Mouse (Mus musculus): ENCODE data around the gene Fgfr2. TPM values are rescaled to one million over a fixed set of nuclear protein-coding genes. Genes with fewer than 3 reads are reported as not detected.

Fgfr2 gene
- polyA plus RNA-seq, 1 experiment from 2014 or later = 92.0 TPM

DNA sequence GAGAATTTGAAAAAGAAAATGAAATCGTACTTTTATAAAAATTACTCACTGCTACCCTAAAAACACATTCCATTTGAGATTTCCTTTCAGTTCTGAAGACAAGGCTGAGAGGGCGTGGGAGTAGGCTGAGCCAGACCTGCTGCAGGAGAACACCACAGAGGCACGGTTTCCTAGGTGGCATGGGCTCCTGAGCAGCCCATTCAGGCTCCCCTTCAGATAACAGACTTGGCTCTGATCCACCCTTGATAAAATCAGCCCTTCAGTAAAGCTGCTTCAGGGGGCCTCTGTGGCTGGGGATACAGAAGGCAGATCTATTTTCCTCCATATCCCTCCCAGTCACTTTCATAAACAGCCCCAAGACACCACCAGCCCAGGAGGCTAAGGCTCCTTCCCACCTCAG lies 786.4 kb downstream of the Fgfr2 start:
- no peaks in the 10 kb centered on the region for H3K36me3 ChIP-seq (ENCODE audit: control insufficient read depth, insufficient read depth, low read length)
- ATAC-seq (ENCODE audit: low FRiP score) = no peak
- WGBS = 68% methylated on average over 3 of the region's 3 CpGs
- no peak overlapping the region for H3K4me3 ChIP-seq (ENCODE audit: low read depth, low read length)
- H3K9me3 ChIP-seq (ENCODE audit: control insufficient read depth, low read length) = no peaks in the 10 kb centered on the region
- no peaks in the 10 kb centered on the region for H3K27me3 ChIP-seq (ENCODE audit: control insufficient read depth, insufficient read depth, low read length)
- H3K27ac ChIP-seq (ENCODE audit: low read depth, low read length) = no peak overlapping the region
- peaks cover 7% of the 10 kb centered on the region for H3K4me1 ChIP-seq (ENCODE audit: control insufficient read depth, insufficient read depth, low read length)
- no peak for DNase-seq (ENCODE audit: low spot score, missing footprints)
- no peak overlapping the region for H3K4me2 ChIP-seq
- H3K9ac ChIP-seq (ENCODE audit: low read length) = no peak overlapping the region

- Histone ChIP-seq H3K9me3 (ENCODE audit: control insufficient read depth, low read length) (no peaks in the 10 kb centered on the region), H3K27me3 (ENCODE audit: control insufficient read depth, insufficient read depth, low read length) (no peaks in the 10 kb centered on the region)
Measured at GRCm38 (mm10) chr7:132335367-132335766, 787.8 kb downstream of the Fgfr2 start.

DNA sequence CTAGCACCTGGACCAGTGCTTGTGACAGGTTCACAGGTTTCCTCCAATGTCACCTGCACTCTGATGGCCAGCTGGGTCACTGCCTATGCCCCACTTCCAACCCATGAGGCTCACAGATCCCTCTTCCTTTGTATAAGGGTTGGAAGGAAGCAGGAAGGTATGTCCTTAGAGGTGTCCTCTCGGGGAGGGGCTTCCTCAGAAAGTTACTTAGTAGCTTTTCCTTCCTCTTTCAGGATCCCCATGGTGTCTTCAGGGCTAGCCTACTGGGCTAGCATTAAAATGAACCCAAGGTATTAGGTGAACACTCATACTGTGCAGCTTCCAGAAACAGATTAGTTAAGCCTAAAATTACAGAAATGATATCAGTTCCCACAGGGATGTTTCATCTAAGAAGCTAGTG lies 790.1 kb downstream of the Fgfr2 start:
- Histone ChIP-seq H3K27ac (ENCODE audit: low read depth, low read length) (no peak overlapping the region), H3K4me2 (no peak overlapping the region), H3K27me3 (ENCODE audit: control insufficient read depth, insufficient read depth, low read length) (no peaks in the 10 kb centered on the region), H3K9me3 (ENCODE audit: control insufficient read depth, low read length) (no peaks in the 10 kb centered on the region), H3K9ac (ENCODE audit: low read length) (no peak overlapping the region), H3K4me1 (ENCODE audit: control insufficient read depth, insufficient read depth, low read length) (peaks cover 7% of the 10 kb centered on the region), H3K4me3 (ENCODE audit: low read depth, low read length) (no peak overlapping the region), H3K36me3 (ENCODE audit: control insufficient read depth, insufficient read depth, low read length) (no peaks in the 10 kb centered on the region)
- DNase-seq (ENCODE audit: low spot score, missing footprints) = no peak
- no peak for ATAC-seq (ENCODE audit: low FRiP score)
- WGBS = 82% methylated on average over 1 of the region's 1 CpGs

More at GRCm38 (mm10) chr7:132335367-132335766, 787.8 kb downstream of the Fgfr2 start:
- Histone ChIP-seq H3K4me1 (ENCODE audit: control insufficient read depth, insufficient read depth, low read length) (peaks cover 7% of the 10 kb centered on the region), H3K9ac (ENCODE audit: low read length) (no peak overlapping the region), H3K4me3 (ENCODE audit: low read depth, low read length) (no peak overlapping the region), H3K36me3 (ENCODE audit: control insufficient read depth, insufficient read depth, low read length) (no peaks in the 10 kb centered on the region), H3K27ac (ENCODE audit: low read depth, low read length) (no peak overlapping the region), H3K4me2 (no peak overlapping the region)
- DNase-seq (ENCODE audit: low spot score, missing footprints) (no peak), ATAC-seq (ENCODE audit: low FRiP score) (no peak)
- 98% methylated on average over 4 of the region's 4 CpGs for WGBS

DNA sequence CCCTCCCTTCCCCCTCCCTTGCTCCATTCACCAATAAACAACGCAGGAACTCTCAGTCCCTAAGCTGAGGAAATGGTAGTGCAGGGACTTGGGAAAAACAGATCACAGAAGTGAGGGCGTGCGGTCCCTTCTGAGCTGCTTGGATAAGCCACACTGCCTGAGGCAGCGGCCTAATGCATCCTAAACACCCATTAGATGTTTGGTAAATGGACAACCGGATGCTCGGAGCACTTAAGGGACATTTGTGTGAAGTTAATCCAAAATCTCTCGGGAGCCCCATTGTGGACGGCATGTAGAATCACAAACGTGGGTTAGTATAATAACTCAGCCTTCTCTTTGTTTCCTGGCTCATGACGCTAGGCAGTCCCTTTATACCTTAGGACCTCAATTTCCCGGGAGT lies 791.0 kb downstream of the Fgfr2 start:
- Histone ChIP-seq H3K27me3 (ENCODE audit: control insufficient read depth, insufficient read depth, low read length) (no peaks in the 10 kb centered on the region), H3K27ac (ENCODE audit: low read depth, low read length) (no peak overlapping the region), H3K4me1 (ENCODE audit: control insufficient read depth, insufficient read depth, low read length) (peaks cover 2% of the 10 kb centered on the region; the same call in 1 of the 2 replicates), H3K36me3 (ENCODE audit: control insufficient read depth, insufficient read depth, low read length) (no peaks in the 10 kb centered on the region), H3K4me3 (ENCODE audit: low read depth, low read length) (no peak overlapping the region), H3K9ac (ENCODE audit: low read length) (no peak overlapping the region), H3K9me3 (ENCODE audit: control insufficient read depth, low read length) (no peaks in the 10 kb centered on the region), H3K4me2 (no peak overlapping the region)
- ATAC-seq (ENCODE audit: low FRiP score) = no peak
- 58% methylated on average over 11 of the region's 11 CpGs for WGBS
- no peak for DNase-seq (ENCODE audit: low spot score, missing footprints)

DNA sequence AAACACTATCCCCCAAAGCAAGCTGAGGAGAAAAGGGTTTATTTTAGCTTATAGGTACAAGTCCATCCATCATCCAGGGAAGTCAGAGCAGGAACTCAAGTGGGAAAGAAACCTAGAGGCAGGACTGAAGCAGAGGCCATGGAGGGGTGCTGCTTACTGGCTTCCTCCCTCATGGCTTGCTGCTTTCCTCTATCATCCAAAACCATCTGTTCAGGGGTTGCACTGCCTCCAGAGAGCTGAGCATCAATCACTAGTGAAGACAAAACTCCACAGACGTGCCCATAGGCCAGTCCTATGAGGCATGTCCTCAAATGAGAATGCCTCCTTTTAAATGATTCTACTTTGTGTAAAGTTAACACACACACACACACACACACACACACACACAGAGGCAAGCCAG lies 793.0 kb downstream of the Fgfr2 start:
- Histone ChIP-seq H3K9me3 (ENCODE audit: control insufficient read depth, low read length) (no peaks in the 10 kb centered on the region), H3K4me3 (ENCODE audit: low read depth, low read length) (no peak overlapping the region), H3K4me1 (ENCODE audit: control insufficient read depth, insufficient read depth, low read length) (peaks cover 2% of the 10 kb centered on the region; the same call in 1 of the 2 replicates), H3K9ac (ENCODE audit: low read length) (no peak overlapping the region), H3K27me3 (ENCODE audit: control insufficient read depth, insufficient read depth, low read length) (no peaks in the 10 kb centered on the region), H3K27ac (ENCODE audit: low read depth, low read length) (no peak overlapping the region), H3K36me3 (ENCODE audit: control insufficient read depth, insufficient read depth, low read length) (no peaks in the 10 kb centered on the region), H3K4me2 (no peak overlapping the region)
- ATAC-seq (ENCODE audit: low FRiP score) (no peak), DNase-seq (ENCODE audit: low spot score, missing footprints) (no peak)
- WGBS = 73% methylated on average over 1 of the region's 1 CpGs

GRCm38 (mm10) chr7:132328648-132329047 lies 794.5 kb downstream of the Fgfr2 start:
- Histone ChIP-seq H3K9ac (ENCODE audit: low read length) (no peak overlapping the region), H3K36me3 (ENCODE audit: control insufficient read depth, insufficient read depth, low read length) (no peaks in the 10 kb centered on the region), H3K4me3 (ENCODE audit: low read depth, low read length) (no peak overlapping the region), H3K4me2 (no peak overlapping the region), H3K27me3 (ENCODE audit: control insufficient read depth, insufficient read depth, low read length) (no peaks in the 10 kb centered on the region), H3K9me3 (ENCODE audit: control insufficient read depth, low read length) (no peaks in the 10 kb centered on the region), H3K27ac (ENCODE audit: low read depth, low read length) (no peak overlapping the region), H3K4me1 (ENCODE audit: control insufficient read depth, insufficient read depth, low read length) (peaks cover 2% of the 10 kb centered on the region; the same call in 1 of the 2 replicates)
- ATAC-seq (ENCODE audit: low FRiP score) (no peak), DNase-seq (ENCODE audit: low spot score, missing footprints) (no peak)
- 90% methylated on average over 1 of the region's 1 CpGs for WGBS

GRCm38 (mm10) chr7:132325549-132326331 lies 797.4 kb downstream of the Fgfr2 start:
- 88% methylated on average over 5 of the region's 5 CpGs for WGBS
- Histone ChIP-seq H3K4me2 (no peak overlapping the region), H3K27me3 (ENCODE audit: control insufficient read depth, insufficient read depth, low read length) (no peaks in the 10 kb centered on the region), H3K4me1 (ENCODE audit: control insufficient read depth, insufficient read depth, low read length) (no peaks in the 10 kb centered on the region), H3K27ac (ENCODE audit: low read depth, low read length) (no peak overlapping the region), H3K36me3 (ENCODE audit: control insufficient read depth, insufficient read depth, low read length) (no peaks in the 10 kb centered on the region), H3K9ac (ENCODE audit: low read length) (no peak overlapping the region), H3K9me3 (ENCODE audit: control insufficient read depth, low read length) (no peaks in the 10 kb centered on the region), H3K4me3 (ENCODE audit: low read depth, low read length) (no peak overlapping the region)
- no peak for ATAC-seq (ENCODE audit: low FRiP score)
- no peak for DNase-seq (ENCODE audit: low spot score, missing footprints)

DNA sequence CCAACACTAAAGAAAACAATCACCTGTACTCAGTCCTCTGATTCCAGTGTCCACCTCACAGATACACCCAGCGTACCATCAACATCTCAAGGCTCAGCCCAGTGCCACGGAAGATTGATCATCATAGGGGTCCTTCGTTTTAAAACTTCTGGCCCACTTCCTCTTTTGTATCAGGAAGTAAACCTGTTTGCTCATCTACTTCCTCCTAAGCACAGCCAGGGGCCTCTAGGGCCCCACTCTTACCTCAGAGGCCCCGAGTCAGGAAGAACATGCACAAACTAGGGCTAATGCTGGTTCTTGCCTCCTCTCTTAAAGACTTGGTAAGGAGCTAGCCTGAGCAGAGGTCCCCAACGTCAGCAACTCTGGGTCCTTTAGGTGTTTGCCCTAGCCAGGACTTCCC lies 799.7 kb downstream of the Fgfr2 start:
- H3K9ac ChIP-seq (ENCODE audit: low read length) = no peak overlapping the region
- 86% methylated on average over 5 of the region's 5 CpGs for WGBS
- no peak for ATAC-seq (ENCODE audit: low FRiP score)
- H3K27ac ChIP-seq (ENCODE audit: low read depth, low read length) = no peak overlapping the region
- DNase-seq (ENCODE audit: low spot score, missing footprints) = no peak
- H3K4me3 ChIP-seq (ENCODE audit: low read depth, low read length) = no peak overlapping the region
- no peaks in the 10 kb centered on the region for H3K4me1 ChIP-seq (ENCODE audit: control insufficient read depth, insufficient read depth, low read length)
- H3K36me3 ChIP-seq (ENCODE audit: control insufficient read depth, insufficient read depth, low read length) = no peaks in the 10 kb centered on the region
- no peaks in the 10 kb centered on the region for H3K27me3 ChIP-seq (ENCODE audit: control insufficient read depth, insufficient read depth, low read length)
- no peaks in the 10 kb centered on the region for H3K9me3 ChIP-seq (ENCODE audit: control insufficient read depth, low read length)
- no peak overlapping the region for H3K4me2 ChIP-seq

- Histone ChIP-seq H3K27me3 (ENCODE audit: control insufficient read depth, insufficient read depth, low read length) (no peaks in the 10 kb centered on the region; the same call in 1 of the 2 replicates), H3K4me3 (ENCODE audit: low read depth, low read length) (no peak overlapping the region), H3K9ac (ENCODE audit: low read length) (no peak overlapping the region), H3K4me2 (no peak overlapping the region), H3K4me1 (ENCODE audit: control insufficient read depth, insufficient read depth, low read length) (peaks cover 4% of the 10 kb centered on the region; the same call in 1 of the 2 replicates), H3K9me3 (ENCODE audit: control insufficient read depth, low read length) (no peaks in the 10 kb centered on the region), H3K36me3 (ENCODE audit: control insufficient read depth, insufficient read depth, low read length) (no peaks in the 10 kb centered on the region), H3K27ac (ENCODE audit: low read depth, low read length) (no peak overlapping the region)
- no peak for DNase-seq (ENCODE audit: low spot score, missing footprints)
- ATAC-seq (ENCODE audit: low FRiP score) = no peak
- WGBS = 82% methylated on average over 2 of the region's 2 CpGs
Measured at GRCm38 (mm10) chr7:132321392-132321958, 801.7 kb downstream of the Fgfr2 start.
